Mouse (Mus musculus): Measurements from ENCODE around the gene Tff3. TPM values are rescaled to one million over a fixed set of nuclear protein-coding genes. Genes with fewer than 3 reads are reported as not detected.

The Tff3 gene
- not detected in 2 replicates for polyA plus RNA-seq (2014; fragmentation: Nextera tagmentation; extraction: Ambion mirVana)

- H3K4me3 ChIP-seq (ENCODE audit: low read depth, low read length) = no peak within 1 kb of the TSS
- no peak for DNase-seq
- TF ChIP-seq CTCF (IDR thresholded peaks at IDR 0.05; ENCODE audit: low read depth) = no peak
- no peak within 1 kb of the TSS for H3K4me2 ChIP-seq
- 17% methylated on average over 2 of the region's 2 CpGs for WGBS
- no peaks in the 10 kb centered on the region for H3K27me3 ChIP-seq (ENCODE audit: insufficient read depth, low read length)
- no peak within 1 kb of the TSS for H3K27ac ChIP-seq (ENCODE audit: low read depth)
- no peak for ATAC-seq (ENCODE audit: insufficient read depth)
- no peak within 1 kb of the TSS for H3K9ac ChIP-seq
- H3K9me3 ChIP-seq (ENCODE audit: low read depth, low read length) = no peaks in the 10 kb centered on the region
- H3K4me1 ChIP-seq (ENCODE audit: insufficient read depth) = no peaks in the 10 kb centered on the region
- no peaks in the 10 kb centered on the region for H3K36me3 ChIP-seq (ENCODE audit: insufficient read depth)
Measured at GRCm38 (mm10) chr17:31129452-31129851, at the start of gene Tff3. Gene Tff3 (minus strand): TSS chr17:31129646.

GRCm38 (mm10) chr17:31176321-31176720 is 46.9 kb upstream of the Tff3 start:
- H3K36me3 ChIP-seq (ENCODE audit: insufficient read depth) = no peaks in the 10 kb centered on the region
- no peak for TF ChIP-seq CTCF (IDR thresholded peaks at IDR 0.05; ENCODE audit: low read depth)
- no peaks in the 10 kb centered on the region for H3K4me1 ChIP-seq (ENCODE audit: insufficient read depth)
- H3K27me3 ChIP-seq (ENCODE audit: insufficient read depth, low read length) = no peaks in the 10 kb centered on the region
- H3K4me3 ChIP-seq (ENCODE audit: low read depth, low read length) = no peak overlapping the region
- WGBS = 77% methylated on average over 4 of the region's 4 CpGs
- ATAC-seq (ENCODE audit: insufficient read depth) (no peak), DNase-seq (no peak)
- no peak overlapping the region for H3K27ac ChIP-seq (ENCODE audit: low read depth)
- H3K9me3 ChIP-seq (ENCODE audit: low read depth, low read length) = no peaks in the 10 kb centered on the region
- no peak overlapping the region for H3K9ac ChIP-seq
- no peak overlapping the region for H3K4me2 ChIP-seq

GRCm38 (mm10) chr17:31169796-31170195 is 40.4 kb upstream of the Tff3 start:
- no peaks in the 10 kb centered on the region; the same call in 1 of the 2 replicates for H3K4me1 ChIP-seq (ENCODE audit: insufficient read depth)

GRCm38 (mm10) chr17:31165127-31165526 is 35.7 kb upstream of the Tff3 start, which contains the start of gene Tff1:
Gene Tff1 (minus strand): TSS chr17:31165277.
- no peak within 1 kb of the TSS for H3K9ac ChIP-seq
- H3K27ac ChIP-seq (ENCODE audit: low read depth) = no peak within 1 kb of the TSS
- H3K27me3 ChIP-seq (ENCODE audit: insufficient read depth, low read length) = no peaks in the 10 kb centered on the region
- TF ChIP-seq CTCF (IDR thresholded peaks at IDR 0.05; ENCODE audit: low read depth) = no peak
- no peaks in the 10 kb centered on the region; the same call in 1 of the 2 replicates for H3K4me1 ChIP-seq (ENCODE audit: insufficient read depth)
- WGBS = 67% methylated on average over 6 of the region's 6 CpGs
- H3K4me2 ChIP-seq = no peak within 1 kb of the TSS
- H3K4me3 ChIP-seq (ENCODE audit: low read depth, low read length) = no peak within 1 kb of the TSS
- H3K9me3 ChIP-seq (ENCODE audit: low read depth, low read length) = no peaks in the 10 kb centered on the region
- H3K36me3 ChIP-seq (ENCODE audit: insufficient read depth) = no peaks in the 10 kb centered on the region
- no peak for DNase-seq
- ATAC-seq (ENCODE audit: insufficient read depth) = no peak

More at GRCm38 (mm10) chr17:31169796-31170195, 40.4 kb upstream of the Tff3 start:
- 63% methylated on average over 5 of the region's 5 CpGs for WGBS
- ATAC-seq (ENCODE audit: insufficient read depth) (no peak), DNase-seq (no peak)
- no peaks in the 10 kb centered on the region for H3K36me3 ChIP-seq (ENCODE audit: insufficient read depth)
- no peak for TF ChIP-seq CTCF (IDR thresholded peaks at IDR 0.05; ENCODE audit: low read depth)
- H3K4me3 ChIP-seq (ENCODE audit: low read depth, low read length) = no peak overlapping the region
- no peaks in the 10 kb centered on the region for H3K27me3 ChIP-seq (ENCODE audit: insufficient read depth, low read length)
- no peak overlapping the region for H3K4me2 ChIP-seq
- H3K27ac ChIP-seq (ENCODE audit: low read depth) = no peak overlapping the region
- H3K9me3 ChIP-seq (ENCODE audit: low read depth, low read length) = no peaks in the 10 kb centered on the region
- no peak overlapping the region for H3K9ac ChIP-seq

- H3K9ac ChIP-seq = no peak overlapping the region
- ATAC-seq (ENCODE audit: insufficient read depth) = no peak
- no peaks in the 10 kb centered on the region for H3K36me3 ChIP-seq (ENCODE audit: insufficient read depth)
- 76% methylated on average over 2 of the region's 2 CpGs for WGBS
- DNase-seq = no peak
- H3K27ac ChIP-seq (ENCODE audit: low read depth) = no peak overlapping the region
- no peaks in the 10 kb centered on the region for H3K4me1 ChIP-seq (ENCODE audit: insufficient read depth)
- no peak for TF ChIP-seq CTCF (IDR thresholded peaks at IDR 0.05; ENCODE audit: low read depth)
- no peak overlapping the region for H3K4me2 ChIP-seq
- no peaks in the 10 kb centered on the region for H3K9me3 ChIP-seq (ENCODE audit: low read depth, low read length)
- no peaks in the 10 kb centered on the region for H3K27me3 ChIP-seq (ENCODE audit: insufficient read depth, low read length)
- no peak overlapping the region for H3K4me3 ChIP-seq (ENCODE audit: low read depth, low read length)
Measured at GRCm38 (mm10) chr17:31163821-31164220, 34.4 kb upstream of the Tff3 start.

GRCm38 (mm10) chr17:31162607-31163006 is 33.2 kb upstream of the Tff3 start:
- no peaks in the 10 kb centered on the region for H3K27me3 ChIP-seq (ENCODE audit: insufficient read depth, low read length)
- H3K4me1 ChIP-seq (ENCODE audit: insufficient read depth) = no peaks in the 10 kb centered on the region
- ATAC-seq (ENCODE audit: insufficient read depth) = no peak
- H3K9me3 ChIP-seq (ENCODE audit: low read depth, low read length) = no peaks in the 10 kb centered on the region
- H3K27ac ChIP-seq (ENCODE audit: low read depth) = no peak overlapping the region
- H3K9ac ChIP-seq = no peak overlapping the region
- TF ChIP-seq CTCF (IDR thresholded peaks at IDR 0.05; ENCODE audit: low read depth) = no peak
- H3K4me3 ChIP-seq (ENCODE audit: low read depth, low read length) = no peak overlapping the region
- WGBS = 79% methylated on average over 12 of the region's 12 CpGs
- no peaks in the 10 kb centered on the region for H3K36me3 ChIP-seq (ENCODE audit: insufficient read depth)
- H3K4me2 ChIP-seq = no peak overlapping the region
- no peak for DNase-seq

GRCm38 (mm10) chr17:31160291-31160690 is 30.8 kb upstream of the Tff3 start:
- H3K27ac ChIP-seq (ENCODE audit: low read depth) = no peak overlapping the region
- no peak for DNase-seq
- no peak for TF ChIP-seq CTCF (IDR thresholded peaks at IDR 0.05; ENCODE audit: low read depth)
- H3K9ac ChIP-seq = no peak overlapping the region
- ATAC-seq (ENCODE audit: insufficient read depth) = no peak
- no peaks in the 10 kb centered on the region for H3K27me3 ChIP-seq (ENCODE audit: insufficient read depth, low read length)
- no peak overlapping the region for H3K4me2 ChIP-seq
- H3K9me3 ChIP-seq (ENCODE audit: low read depth, low read length) = no peaks in the 10 kb centered on the region
- WGBS = 83% methylated on average over 4 of the region's 4 CpGs
- H3K4me1 ChIP-seq (ENCODE audit: insufficient read depth) = no peaks in the 10 kb centered on the region
- H3K36me3 ChIP-seq (ENCODE audit: insufficient read depth) = no peaks in the 10 kb centered on the region
- no peak overlapping the region for H3K4me3 ChIP-seq (ENCODE audit: low read depth, low read length)

- Histone ChIP-seq H3K4me2 (no peak overlapping the region), H3K4me3 (ENCODE audit: low read depth, low read length) (no peak overlapping the region), H3K9me3 (ENCODE audit: low read depth, low read length) (no peaks in the 10 kb centered on the region), H3K4me1 (ENCODE audit: insufficient read depth) (no peaks in the 10 kb centered on the region), H3K27ac (ENCODE audit: low read depth) (no peak overlapping the region), H3K27me3 (ENCODE audit: insufficient read depth, low read length) (no peaks in the 10 kb centered on the region), H3K9ac (no peak overlapping the region), H3K36me3 (ENCODE audit: insufficient read depth) (no peaks in the 10 kb centered on the region)
- ATAC-seq (ENCODE audit: insufficient read depth) = no peak
- TF ChIP-seq CTCF (IDR thresholded peaks at IDR 0.05; ENCODE audit: low read depth) = no peak
- DNase-seq = no peak
- WGBS = 66% methylated on average over 6 of the region's 6 CpGs
Measured at GRCm38 (mm10) chr17:31157921-31158320, 28.5 kb upstream of the Tff3 start.

Measured in lung, embryonic 14.5 days (tissue).